Mouse (Mus musculus) inflammation-experienced regulatory T-cells, adult 6 months (primary cell): ENCODE results near the gene Rbm20. TPM values are rescaled to one million over a fixed set of nuclear protein-coding genes. Genes with fewer than 3 reads are reported as not detected.
A peak's percentile ranks its signal among the peaks of the same experiment; 100 is the strongest.
"Not testable (repeated sequence)": the region's sequence is repeated elsewhere in the genome, so short reads cannot be mapped to it uniquely, and the experiment has no call there.

Experiments
- ATAC-seq: one replicate; pipeline ENCODE4 v1.8.0; 2017
- polyA plus RNA-seq, 3 experiments: library from polyadenylated mRNA; unstranded; fragments of 100-300 nt; shearing (Covaris generic); gene quantifications; one replicate each; pipeline ENCODE4 v1.2.1; 2017

Gene Rbm20
- polyA plus RNA-seq, 3 experiments from 2014 or later = 0.15 to 0.20 (median 0.15) TPM

DNA sequence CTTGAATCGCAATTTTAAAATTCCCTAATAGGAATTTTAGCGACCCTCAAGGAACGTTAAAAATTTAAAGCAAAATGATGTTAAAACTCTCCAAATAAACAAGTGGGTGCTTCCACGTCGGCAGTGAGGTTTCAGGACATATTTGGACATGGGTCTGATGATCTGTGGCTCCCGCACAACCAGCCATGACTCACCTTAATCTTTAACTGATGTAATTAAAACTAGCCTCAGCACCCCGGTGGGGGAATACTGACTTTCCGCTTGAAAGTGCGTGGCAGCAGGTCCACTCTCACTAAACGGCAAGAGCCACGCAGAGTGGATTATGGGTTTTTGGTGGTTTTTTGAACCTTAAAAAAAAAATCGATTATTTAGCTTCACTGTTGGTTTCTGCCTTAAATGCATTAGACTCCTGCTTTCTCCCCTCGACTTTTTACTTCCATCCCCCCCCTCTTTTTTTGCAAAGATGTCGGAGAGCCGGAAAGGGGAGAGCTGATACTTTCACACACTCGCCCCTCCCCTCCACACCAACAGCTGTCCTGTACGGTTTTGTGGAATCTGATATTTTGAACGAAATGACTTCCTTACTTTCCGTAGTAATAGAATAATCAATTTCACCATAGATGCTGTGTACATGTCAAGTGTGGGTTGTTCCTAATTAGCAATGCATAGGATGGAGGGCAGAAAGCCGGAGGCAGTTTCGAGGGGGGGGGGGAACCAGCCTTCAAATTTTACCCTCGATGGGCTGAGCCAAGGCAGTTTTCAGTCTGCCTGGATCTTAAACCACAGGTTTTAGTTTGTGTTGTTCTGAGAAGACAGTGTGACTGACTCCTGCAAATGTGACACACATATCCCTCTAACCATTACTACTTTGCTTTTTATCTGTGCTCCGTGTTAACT lies 117.1 kb downstream of the Rbm20 start:
- no peak for ATAC-seq

DNA sequence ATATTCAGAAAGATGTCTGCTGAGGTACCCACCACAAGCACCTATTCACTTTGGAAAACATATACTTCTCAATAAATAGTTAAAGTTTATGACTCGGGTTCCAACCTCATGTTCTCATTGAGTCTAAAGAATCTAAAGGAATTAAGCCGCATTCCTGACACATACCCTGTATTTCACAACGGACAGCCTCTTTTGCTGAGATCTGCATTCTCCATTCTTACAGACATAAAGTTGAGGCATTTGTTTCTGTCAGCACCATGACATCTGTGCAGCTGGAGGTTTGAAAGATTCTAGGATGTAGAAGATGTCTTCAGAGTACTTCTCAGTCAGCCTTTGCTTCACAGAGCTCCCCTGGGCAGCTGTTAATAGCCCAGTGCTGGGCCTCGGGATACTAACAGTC lies 117.9 kb downstream of the Rbm20 start:
- ATAC-seq = no peak

DNA sequence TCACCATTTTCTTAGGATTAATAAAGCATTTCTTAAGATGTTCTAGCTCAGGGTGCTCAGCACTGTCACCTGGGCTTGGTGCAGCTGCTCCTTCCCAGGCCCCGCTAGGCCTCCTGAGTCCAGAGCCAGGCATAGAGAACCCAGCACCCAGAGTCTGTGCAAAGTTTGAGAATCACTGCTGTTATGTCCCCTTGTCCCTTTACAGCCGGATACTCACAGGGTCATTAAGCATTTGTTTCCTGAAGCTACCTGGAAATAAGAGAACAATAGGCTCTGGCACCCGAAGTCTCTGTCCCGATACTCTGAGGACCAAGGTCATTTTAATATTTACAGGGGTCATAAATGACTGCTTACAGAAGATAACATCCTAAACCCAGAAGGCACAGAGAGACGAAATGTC lies 118.9 kb downstream of the Rbm20 start:
- ATAC-seq = no peak

DNA sequence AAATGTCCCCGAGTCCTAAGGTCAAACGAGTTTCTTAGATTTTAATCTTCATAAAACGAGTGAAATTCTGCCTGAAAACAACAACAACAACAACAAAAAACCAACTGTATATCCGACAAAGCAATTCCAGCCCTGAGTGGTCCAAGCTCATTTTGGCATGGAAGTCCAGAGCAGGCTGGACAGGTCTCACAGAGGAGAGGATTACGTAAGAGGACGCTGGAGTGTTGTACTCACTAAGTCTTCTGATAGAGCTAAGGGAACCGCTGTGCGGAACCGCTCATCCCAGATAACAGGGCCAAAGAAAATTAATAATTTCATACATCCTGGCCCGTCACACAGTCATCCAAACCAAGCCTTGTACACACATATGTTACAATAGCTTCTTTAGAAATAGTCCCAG lies 120.7 kb downstream of the Rbm20 start:
- ATAC-seq = no peak

DNA sequence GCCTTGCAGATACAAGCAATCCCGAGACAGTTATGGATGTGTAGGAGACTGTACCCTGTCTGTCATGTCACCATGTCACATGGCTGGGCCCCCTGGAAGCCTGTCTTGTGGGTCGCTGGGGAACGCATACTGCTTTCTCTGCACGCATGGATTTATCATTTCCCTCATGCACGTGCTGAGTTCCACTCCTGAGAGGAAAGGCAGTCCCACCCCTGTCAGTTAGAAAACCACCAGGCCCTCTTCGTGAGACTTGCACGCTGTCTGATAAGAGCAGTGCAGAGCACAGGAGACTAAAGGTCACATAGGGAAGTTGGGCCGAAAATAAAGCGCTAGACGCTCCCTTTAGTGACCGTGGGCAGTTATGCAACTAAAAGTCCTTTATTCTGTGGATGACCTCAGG lies 122.8 kb downstream of the Rbm20 start:
- ATAC-seq = no peak

DNA sequence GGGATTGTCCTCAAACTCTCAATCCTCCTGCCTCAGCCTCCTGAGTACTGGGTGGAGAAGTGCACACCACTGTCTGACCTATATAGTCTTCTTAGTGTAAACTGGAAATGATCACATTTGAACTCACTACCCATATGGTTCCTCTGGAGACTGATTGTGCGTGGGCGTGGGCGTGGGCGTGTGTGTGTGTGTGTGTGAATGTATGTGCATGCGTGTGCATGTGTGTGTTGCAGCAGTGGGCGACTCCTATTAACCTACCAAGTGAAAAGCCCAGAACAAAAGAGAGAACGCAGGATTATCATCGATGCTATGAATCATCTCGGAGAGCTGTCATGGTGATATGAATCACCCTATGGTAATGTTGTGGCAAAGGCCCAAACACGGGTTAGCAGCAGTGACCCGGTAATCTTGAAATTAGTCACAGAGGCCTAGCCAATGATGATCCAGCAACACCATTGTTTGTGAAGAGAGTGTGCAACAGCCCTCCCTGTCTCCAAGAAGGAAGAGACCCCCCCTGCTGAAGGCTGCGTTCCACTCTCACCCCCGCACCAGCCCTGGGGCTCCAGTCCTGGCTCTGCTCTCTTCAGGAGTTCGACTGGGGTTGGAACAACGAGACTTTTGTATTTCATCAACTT lies 123.4 kb downstream of the Rbm20 start:
- peak; percentile 94 for ATAC-seq

DNA sequence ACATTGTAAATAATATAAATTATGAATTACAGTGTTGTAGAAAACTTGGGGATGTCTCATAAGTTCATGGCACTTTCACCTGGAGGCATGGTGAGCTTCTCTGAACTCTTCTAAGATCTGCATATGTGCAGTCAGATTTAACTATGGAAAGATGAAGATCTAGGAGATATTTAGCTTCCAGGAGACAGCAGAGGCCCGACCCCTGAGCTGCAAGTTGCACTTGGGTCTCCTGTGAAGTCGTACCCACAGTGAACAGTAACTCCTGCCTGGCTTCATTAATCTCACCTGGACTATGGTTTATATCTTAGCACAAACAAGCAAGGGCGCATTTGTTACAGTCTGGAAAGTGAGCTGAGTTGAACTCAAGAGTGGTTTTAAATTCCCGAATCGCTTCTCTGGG lies 124.3 kb downstream of the Rbm20 start:
- ATAC-seq = no peak

DNA sequence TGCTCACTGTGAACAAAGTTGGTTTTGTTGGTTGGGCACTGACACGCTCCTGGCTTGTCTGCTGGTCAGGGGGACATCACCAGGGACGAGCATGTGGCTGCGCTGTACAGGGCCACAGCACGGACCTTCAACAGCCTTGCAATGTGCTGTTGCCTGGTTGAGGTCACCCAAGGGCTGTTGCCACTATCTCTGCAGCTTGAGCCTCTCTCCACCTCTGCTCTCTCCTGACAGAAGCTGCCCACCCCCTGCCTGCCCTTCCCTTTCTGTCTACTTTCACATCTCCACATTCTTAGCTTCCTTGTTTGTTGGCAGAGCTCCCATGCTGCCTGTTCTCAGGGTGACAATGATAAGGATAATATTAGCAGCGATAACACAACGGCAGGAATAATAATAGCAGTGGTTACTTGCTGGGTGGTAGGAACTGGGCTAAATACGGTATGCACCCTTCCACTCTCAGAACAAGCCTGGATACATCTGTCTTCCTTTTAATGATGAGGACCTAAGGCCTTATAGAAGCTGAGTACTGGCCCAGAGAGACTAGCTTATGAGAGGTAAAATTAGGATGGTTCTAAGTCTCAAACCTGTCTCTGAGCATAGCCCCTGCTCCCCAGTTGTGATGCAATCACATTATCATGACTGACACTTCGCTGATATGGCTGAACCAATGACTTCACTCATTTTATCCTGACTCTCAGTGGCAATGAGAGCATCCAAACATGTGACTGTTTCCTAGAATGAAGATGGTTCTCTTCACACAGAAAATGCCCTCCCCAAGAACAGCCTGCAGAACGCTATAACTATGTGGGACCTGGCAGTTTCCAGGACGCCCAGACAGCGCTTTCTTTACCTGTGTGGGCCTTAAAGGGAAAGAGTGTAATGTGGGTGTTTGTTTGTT lies 124.9 kb downstream of the Rbm20 start:
- ATAC-seq = no peak

DNA sequence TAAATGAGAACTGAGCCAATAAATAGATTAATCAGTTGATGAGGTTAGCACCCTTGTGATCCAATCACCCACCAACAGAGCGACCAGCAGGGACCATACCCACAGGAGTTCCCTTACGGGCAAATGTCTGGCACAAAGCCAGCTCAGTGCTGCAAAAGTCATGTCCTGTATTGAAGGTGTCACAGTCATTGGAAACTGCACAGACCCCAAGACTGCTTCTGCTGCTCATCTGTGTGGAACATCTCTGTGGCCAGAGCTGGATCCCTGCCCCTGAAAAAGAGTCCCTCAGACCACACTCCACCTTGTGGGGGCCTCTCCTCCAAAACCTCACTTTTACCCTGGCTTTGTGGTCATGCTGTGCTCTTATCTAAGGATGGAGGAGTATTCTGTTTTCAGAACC lies 126.8 kb downstream of the Rbm20 start:
- no peak for ATAC-seq

DNA sequence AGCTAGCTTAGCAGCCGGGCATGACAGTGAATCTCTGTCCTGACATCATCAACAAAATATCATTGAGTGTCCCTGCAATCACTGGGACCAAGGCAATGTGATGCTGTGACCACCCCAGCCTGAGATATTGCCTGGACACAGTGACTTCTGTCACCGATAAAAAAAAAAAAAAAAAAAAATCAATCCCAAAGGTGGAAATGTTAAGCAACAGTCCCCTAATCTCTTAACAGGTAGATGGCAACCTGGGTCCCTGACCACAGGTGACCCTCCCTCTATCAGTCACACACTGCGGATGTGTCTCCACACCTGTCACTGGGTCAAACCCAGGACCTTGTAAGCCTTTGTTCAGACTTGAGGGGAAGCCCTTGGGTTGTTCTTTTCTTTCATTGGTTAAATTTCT lies 128.0 kb downstream of the Rbm20 start:
- ATAC-seq = no peak

DNA sequence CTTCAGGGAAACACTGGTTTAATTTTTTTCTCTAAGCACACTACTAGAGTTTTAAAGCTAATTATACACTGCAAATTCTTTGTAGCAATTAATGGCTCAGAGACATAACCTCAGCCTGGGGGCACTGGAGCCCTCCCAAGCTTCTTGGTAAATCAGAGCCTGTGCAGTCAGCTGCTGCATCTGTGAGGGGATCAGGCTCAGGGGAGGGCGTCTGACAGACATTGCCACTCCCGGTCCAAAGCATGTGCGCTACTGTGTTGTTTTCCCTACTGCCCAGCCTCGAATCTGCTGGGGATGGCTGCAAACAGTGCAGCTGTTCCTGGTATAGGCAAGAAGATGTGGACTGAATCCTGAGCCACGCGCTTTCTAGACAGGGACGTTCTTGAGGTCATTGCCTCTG lies 129.0 kb downstream of the Rbm20 start:
- no peak for ATAC-seq

DNA sequence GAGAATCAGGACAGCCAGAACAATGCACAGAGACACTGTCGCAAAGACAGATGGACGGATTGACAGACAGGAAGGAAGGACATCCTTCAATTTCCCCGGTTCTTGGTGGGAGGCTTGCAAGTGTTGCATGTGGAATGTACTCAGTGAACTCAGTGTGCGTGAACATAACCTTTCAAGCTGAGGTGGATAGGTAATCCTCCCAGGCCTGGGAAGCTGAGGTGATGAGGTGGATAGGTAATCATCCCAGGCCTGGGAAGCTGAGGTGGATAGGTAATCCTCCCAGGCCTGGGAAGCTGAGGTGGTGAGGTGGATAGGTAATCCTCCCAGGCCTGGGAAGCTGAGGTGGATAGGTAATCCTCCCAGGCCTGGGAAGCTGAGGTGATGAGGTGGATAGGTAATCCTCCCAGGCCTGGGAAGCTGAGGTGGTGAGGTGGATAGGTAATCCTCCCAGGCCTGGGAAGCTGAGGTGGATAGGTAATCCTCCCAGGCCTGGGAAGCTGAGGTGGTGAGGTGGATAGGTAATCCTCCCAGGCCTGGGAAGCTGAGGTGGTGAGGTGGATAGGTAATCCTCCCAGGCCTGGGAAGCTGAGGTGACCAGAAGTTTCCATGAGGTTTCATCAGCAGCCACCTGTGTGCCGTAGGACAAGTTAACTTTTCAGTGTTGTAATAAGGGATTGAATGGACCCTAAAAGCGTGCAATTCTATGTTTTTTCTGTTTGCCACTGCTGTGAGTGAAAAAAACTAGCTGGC lies 129.6 kb downstream of the Rbm20 start:
- ATAC-seq = not testable (repeated sequence)

DNA sequence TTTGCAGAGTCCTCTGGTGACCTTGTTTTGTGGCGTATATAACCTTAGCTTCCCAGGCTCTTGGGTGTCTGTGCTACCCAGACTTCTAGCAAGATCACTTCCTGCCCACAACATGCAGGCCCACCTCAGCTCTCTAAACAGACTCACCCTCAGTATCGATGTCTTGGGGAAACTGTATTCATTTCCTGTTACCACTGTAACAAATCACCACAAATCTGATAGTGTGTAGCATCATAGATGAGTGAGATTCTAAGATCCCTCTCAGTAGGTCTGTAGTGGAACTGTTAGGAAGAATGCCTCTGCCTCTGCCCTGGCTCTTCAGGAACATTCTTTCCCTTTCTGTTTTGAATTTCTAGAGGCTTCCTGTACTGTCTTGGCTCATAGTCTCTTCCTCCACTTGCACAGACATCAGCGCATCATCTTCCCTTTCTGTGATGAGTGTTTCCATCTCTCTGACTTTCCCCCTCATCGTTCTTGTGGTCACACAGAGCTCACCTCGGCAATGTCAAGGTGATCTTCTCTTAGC lies 130.2 kb downstream of the Rbm20 start:
- ATAC-seq = peak; percentile 88

DNA sequence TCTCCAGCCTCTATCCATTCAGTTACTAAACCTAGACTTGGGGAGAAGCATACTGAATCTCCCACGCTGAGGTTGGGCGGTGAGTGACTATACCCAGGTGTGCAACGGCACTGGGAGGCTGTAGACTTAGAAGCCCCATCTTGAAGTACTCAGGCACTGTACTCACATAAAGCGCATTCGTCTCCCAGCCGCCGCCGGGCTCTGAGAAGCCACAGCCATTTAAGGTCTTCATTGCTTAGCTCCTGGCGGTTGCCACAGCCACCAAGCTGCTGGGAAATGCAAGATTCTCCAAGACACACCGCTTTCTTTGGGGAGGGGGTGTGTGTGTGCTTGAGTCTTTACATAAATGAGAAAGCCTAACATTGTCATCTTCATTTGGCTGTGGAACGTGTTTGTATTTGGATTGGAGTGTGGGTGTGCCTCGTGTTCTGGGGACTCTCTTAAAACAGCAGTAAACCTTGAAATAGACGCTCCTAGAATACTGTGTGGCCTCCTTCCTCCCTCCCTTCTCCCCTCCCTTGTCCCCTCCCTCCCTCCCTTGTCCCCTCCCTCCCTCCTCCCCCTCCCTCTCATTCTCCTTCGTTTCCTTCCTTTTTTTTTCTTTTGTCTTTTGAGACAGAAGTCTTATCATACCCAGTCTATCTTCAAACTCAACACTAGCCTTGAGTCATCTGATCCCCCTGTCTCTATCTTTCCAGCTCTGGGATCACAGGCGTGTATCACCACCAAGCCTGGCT lies 131.1 kb downstream of the Rbm20 start:
- ATAC-seq = no peak

DNA sequence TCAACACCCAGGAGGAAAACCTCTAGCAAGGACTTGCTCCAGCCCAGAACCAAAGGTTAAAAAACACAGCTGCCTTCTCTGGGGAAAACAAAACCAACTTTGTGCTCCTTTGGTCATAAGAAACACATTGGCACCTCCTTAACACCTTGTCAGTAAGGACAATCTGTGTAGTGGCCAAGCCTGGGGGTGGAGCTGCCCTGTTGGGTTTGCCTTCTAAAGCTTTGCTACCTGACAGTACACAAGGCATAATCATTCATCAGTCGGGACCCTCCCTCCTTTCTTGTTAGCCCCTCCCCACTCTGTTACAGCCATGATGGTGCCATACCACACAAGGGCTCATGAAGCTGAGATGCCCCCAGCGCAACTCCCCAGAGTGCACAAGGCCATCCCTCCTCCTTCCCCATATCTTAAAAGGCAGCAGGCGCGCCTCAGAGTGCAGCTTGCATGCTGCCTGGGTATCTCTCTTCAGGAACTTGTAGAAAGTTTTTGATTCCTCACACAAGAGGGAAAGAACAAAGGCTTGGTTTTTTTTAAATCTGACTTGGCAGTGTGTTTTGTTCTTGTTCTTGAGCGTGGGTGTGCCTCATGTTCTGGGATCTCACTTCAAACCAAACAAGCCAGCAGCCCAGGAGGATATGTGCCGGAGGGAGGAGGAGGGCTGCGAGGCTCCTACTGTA lies 132.2 kb downstream of the Rbm20 start:
- no peak for ATAC-seq

DNA sequence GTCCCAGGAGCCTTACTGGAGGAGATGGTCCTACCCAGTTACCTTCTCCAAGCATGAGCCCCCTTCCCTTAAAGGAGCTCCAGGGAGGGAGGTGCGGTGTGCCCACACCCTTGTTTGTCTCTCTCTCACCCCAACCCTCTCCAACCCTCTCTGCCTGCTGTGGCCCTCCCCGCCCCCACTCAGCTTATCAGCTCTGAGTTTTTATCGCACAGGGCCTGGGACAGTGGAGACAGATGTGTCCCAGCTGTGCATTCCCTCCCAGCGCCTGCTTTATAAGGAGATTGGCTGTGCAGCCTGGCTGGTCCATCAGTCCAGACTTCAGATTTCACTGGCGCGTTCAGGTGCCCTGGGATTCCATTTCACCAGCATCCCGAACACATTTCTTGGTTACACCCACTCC lies 132.9 kb downstream of the Rbm20 start:
- no peak for ATAC-seq

DNA sequence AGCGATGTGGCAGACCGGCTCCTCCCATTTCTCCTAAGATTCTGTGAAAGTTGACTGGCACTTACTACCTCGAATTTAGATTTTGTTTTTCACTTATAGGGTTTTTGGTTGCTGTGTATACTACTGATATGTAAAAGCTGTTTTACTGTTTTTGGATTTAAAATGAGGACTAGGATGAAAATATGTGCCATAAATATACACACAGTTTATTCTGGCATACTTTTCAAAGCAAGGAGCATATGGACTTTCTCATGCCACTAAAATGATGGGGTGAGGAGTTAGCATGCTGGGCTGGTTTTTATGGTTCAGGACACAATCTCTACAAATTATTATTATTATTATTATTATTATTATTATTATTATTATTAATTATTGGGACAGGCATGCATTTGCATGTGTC lies 133.5 kb downstream of the Rbm20 start:
- ATAC-seq = no peak

DNA sequence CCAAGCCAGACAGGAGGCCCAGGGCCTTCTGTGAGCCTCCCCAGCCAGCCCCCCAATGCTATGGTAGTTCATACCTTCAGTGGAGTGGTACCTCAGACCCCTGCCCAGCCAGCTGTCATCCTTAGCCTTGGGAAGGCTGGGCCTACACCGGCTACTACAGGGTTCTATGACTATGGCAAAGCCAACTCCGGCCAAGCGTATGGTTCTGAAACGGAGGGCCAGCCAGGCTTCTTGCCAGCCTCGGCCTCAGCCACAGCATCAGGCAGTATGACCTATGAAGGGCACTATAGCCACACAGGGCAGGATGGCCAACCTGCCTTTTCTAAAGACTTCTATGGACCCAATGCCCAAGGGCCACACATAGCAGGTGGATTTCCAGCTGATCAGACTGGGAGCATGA lies 136.5 kb downstream of the Rbm20 start:
- ATAC-seq = no peak

DNA sequence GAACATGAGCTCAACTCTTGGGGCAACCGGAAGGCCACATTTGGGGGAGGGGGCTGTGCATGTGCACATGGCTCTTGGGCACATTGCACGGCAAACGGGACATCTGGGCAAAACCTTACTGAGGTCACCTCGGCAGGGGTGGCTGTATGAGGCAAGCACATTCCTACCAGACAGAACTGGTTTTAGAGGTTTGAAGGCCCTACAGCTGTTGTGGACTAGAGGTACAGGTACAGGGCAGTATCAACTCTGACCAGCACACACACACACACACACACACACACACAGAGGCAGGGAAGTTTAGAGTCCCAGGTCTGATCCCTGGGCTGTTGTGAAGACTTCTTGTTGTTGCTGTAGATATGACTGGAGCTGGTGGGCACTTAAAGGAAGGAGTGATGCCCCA lies 138.6 kb downstream of the Rbm20 start:
- no peak for ATAC-seq

DNA sequence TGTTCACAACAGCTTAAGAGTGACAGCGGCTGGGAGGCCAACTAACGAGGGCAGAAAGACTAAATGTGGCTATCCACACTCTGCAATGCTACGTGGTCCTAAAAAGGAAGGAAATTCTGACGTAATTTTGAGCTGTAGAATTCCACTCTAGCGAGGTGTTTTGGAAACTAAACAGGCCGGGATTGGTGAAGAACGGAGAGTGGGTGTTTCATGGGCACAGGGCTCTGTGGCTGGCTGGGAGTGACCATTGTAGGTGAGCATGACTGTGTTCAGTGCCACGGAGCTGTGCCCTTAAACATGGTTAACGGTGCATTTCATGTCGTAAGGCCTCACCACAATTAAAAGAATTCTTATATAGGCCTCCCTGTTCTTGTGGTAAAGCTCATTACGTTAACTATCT lies 139.1 kb downstream of the Rbm20 start:
- ATAC-seq = no peak

DNA sequence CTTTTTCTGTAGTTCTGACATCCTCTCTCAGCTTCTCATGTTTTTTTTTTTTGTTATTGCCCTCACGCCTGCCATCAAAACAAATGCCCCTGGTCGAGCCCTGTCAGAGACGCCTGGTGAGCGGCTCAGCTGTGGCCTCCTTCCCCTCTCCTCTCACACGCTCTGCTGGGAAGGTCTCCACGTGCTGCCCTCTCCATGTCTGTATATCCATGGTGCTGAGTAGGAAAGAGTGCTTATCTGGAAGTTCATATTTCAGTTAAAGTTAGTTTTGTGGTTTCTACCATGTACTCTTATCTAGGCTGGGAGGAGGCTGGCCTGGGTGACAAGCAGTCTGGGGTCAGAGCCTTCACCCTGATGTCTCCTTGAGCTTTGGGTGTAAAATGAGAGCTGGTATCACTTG lies 142.2 kb downstream of the Rbm20 start:
- ATAC-seq = no peak
